Mouse (Mus musculus) small intestine, adult 10 weeks (tissue): ENCODE measurements around the gene Olfr1337. TPM values are rescaled to one million over a fixed set of nuclear protein-coding genes. Genes with fewer than 3 reads are reported as not detected.

ENCODE experiments used
- polyA plus RNA-seq: library from polyadenylated mRNA; stranded (reverse); fragments of 350-450 nt; fragmentation: Illumina TruSeq; extraction: RNeasy Lipid Tissue Mini Kit (QIAGEN cat#74804); gene quantifications from one replicate; pipeline ENCODE4 v1.2.3, GENCODE M21; 2014; ENCODE audit warnings: low replicate concordance

Olfr1337 gene
- polyA plus RNA-seq, result not detected

DNA sequence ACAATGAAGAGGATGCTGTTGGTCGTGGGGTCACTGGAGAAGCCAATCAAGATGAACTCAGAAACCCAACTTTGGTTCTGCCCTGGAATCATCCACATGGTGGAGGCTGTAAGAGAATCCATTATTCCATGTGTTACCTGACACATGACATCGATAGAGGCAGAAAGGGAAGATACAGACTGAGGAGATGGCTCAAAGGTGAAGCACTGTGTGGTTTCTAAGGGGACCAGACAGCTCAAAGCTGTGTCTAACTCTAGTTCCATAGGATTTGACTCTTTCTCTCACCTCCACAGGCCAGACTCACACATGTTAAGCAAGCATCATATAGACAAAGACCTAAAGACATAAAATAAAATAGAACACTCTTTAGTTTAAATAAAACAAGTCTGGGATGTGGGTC lies at the start of gene Olfr1337:
Olfr1337 (minus strand) TSS at position 101 of the 400 bp plus-strand sequence.

GRCm38 (mm10) chr4:118809844-118810243 lies 27.5 kb upstream of the Olfr1337 start, which contains the start of gene Olfr1335:
Gene Olfr1335, minus strand, starts transcription at chr4:118809944.

DNA sequence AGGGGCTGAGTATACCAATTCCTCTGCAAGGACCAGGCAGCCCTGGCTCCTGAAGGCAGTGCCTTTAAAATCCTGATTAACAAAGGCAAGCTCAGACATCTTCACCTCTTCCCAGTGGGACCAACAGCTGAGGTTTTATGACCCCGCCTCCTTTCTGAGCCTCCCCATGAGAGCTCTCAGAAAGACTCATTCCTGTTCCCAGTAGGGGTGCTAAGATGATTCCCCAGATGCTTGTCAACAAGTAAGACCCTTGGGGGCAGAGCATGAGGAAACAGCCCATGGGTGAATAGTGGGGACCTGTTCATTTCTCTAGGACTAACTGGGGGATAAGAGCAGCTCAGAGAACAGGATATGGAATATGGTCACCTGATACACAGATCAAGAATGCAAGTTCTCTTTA lies 23.7 kb downstream of the Olfr1337 start, which contains the start of gene Olfr1338:
Olfr1338 (minus strand) TSS at position 101 of the 400 bp plus-strand sequence.

GRCm38 (mm10) chr4:118731875-118732274 lies 50.5 kb downstream of the Olfr1337 start, which contains the start of gene Olfr1339:
Gene Olfr1339, plus strand, starts transcription at chr4:118732175.

Other genes with a start within 250 kb of the Olfr1337 start
- gene Tmem125, start 238.5 kb downstream of the Olfr1337 start, polyA plus RNA-seq, result 3.4 TPM
- not detected for gene Cfap57, start 161.8 kb downstream of the Olfr1337 start, polyA plus RNA-seq
- gene Ebna1bp2, start 161.8 kb downstream of the Olfr1337 start, polyA plus RNA-seq, result 9.5 TPM
- not detected for gene Olfr62, start 123.6 kb downstream of the Olfr1337 start, polyA plus RNA-seq
- not detected for gene Olfr1342, start 89.8 kb downstream of the Olfr1337 start, polyA plus RNA-seq
- not detected for gene Olfr1341, start 79.1 kb downstream of the Olfr1337 start, polyA plus RNA-seq
- not detected for gene Olfr1340, start 62.4 kb downstream of the Olfr1337 start, polyA plus RNA-seq
- not detected for gene Olfr1339, start 50.4 kb downstream of the Olfr1337 start, polyA plus RNA-seq
- gene Olfr1338, start 23.8 kb downstream of the Olfr1337 start, polyA plus RNA-seq, result not detected
- not detected for gene Olfr1335, start 27.4 kb upstream of the Olfr1337 start, polyA plus RNA-seq
- not detected for gene Olfr1333, start 53.7 kb upstream of the Olfr1337 start, polyA plus RNA-seq
- gene Olfr1331, start 82.1 kb upstream of the Olfr1337 start, polyA plus RNA-seq, result not detected
- not detected for gene Olfr1330, start 106.0 kb upstream of the Olfr1337 start, polyA plus RNA-seq
- gene Olfr1329, start 134.9 kb upstream of the Olfr1337 start, polyA plus RNA-seq, result not detected
- not detected for gene Olfr1328, start 156.0 kb upstream of the Olfr1337 start, polyA plus RNA-seq
- not detected for gene Lao1, start 179.0 kb upstream of the Olfr1337 start, polyA plus RNA-seq